Mouse (Mus musculus): ENCODE measurements around the gene Alcam. TPM values are rescaled to one million over a fixed set of nuclear protein-coding genes. Genes with fewer than 3 reads are reported as not detected.

The Alcam gene
- 100 to 1,000 TPM; 181 to 202 (median 186) TPM for total RNA-seq (2022)

DNA sequence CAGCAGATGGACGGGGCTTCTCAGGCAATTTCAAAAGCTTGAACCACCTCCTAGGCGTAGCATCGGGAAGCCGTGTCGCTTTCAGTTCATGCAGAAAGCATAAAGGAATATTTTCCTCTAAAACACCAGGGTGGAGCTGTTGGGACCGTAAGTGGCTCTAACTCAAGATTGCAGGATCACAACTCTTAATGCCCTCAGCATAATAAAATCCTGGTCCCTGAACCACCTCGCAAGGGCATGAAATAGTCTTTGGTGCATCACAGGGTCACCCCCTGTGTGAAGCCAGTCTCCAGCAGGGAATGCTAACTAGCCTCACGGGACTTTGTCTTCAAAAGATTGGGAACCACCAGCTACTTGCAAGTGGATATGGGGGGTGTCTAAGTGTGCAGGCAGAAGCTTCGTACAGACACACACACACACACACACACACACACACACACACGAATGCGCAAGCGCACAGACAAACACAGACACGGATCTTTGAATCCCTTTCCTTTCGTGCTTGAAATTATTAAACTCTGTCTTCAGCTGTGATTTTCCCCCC, at the start of gene Alcam:
Alcam (minus strand) TSS at position 104 of the 544 bp plus-strand sequence.
- DNase-seq (ENCODE audit: low spot score in 2 of 2) = peak; percentile 35 to 38

DNA sequence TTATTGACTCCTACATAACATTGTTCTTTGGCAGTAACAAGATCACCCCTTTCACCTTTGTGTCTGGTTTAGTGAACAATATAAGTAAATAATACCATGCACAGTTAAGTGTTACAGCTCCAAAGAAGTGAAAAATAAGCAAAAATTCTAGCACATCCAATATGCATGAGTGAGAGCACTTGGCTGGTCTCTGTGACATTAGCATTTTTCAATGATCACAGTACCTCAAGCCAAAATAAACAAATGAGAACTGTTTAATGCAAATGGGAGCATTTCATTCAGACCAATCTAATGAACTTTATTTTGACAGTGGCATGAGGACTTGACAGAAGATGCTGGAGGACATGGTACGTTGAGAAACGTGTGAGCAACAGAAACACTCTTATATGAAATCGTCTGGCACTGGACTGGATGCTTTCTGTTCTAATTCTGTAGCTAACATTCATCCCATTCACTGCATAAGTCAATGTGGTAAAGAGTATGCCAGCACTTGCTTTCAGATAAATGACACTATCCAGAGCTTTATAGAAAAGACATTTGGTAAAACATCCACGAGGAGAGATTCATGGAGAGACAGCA, 45.0 kb upstream of the Alcam start:
- DNase-seq (ENCODE audit: low spot score in 2 of 2) = no peak

DNA sequence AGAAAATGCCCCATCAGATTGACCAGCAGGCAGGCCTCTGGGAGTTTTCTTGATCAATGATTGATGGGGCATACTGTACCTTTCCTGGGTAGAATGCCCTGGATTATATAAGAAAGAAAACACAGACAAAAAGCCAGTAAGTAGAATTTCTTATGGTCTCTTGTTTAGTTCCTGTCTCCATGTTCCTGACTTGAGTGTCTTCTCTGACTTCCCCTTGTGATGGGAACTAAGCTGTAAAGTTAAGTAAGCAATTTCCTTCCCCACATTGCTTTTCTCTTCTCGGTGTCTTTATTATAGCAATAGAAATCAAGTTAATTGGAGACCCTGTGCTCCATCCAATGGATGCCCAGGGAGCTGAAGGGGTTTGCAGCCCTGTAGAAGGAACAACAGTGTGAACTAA, 36.7 kb upstream of the Alcam start:
- no peak for DNase-seq (ENCODE audit: low spot score in 2 of 2)

DNA sequence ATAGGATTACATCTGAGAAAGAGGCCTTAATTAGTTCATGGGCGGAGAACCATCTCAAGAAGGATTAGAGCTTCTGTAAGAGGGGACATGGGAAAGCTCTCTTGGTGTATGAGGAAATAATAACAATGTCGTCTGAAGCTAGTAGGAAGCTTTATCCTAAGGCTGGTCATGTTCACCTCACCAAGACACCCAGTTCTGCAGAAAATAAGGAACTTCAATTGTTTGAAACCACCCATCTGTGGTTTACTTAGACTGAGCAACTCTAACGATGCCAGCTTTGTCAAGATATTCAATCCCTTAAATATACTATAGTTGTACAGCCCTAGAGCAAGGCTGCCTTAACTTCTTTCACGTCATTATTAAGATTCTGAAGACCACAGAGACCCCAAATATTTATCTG, 20.4 kb upstream of the Alcam start:
- DNase-seq (ENCODE audit: low spot score in 2 of 2) = no peak

DNA sequence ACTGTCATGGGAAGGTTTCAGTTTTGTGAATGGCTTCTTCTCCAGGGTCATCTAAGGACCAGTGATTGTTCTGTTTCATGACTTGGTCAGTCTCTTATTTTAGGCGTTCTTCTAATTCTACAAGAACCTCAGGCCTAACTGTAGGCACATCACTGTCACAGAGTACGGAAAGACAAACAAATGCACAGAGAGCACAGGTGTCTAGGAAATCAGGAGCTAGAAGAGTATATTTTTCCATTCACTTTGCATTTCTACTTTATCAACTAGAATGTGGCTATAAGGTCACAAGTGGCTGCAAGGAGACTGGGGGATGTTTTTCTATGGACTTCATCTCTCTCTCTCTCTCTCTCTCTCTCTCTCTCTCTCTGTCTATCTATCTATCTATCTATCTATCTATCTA, 19.2 kb upstream of the Alcam start:
- DNase-seq (ENCODE audit: low spot score in 2 of 2) = no peak

DNA sequence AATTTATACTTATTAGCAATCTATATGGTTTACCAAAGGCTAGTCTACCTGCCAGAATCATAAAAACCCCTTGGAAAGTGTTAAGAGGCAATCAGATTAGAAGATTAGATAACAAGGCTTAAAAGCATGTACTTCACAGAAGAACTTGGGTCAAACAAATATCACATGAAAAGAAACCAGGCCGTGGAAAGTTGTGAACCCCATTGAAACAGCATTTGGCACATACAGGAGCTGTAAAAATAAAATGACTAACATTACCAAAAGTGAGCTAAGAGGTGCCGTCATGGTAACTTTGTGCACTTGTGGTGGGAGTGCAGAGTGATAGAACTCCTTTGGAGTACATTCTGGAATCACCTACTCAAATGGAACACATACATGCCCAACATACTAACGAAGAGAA, 18.8 kb upstream of the Alcam start:
- DNase-seq (ENCODE audit: low spot score in 2 of 2) = no peak

DNA sequence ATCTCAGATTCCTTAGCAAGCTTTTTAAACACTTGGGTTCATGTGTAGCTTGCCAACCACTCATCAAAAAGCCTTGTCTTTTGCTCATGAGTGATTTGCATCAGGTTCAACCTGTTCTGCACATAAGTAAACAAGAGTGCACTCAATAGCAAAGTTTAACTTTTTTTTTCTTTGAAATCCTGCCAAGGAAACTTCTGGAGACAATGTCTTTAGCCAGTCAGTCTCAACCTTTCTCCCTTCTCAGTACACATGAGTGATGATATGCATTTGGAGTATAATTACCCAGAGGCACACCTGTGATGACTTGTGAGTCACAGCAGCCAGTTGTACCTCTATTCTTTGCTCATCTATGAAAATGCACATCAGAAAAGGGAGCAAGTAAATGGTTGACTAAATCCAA, 18.2 kb upstream of the Alcam start:
- DNase-seq (ENCODE audit: low spot score in 2 of 2) = no peak

DNA sequence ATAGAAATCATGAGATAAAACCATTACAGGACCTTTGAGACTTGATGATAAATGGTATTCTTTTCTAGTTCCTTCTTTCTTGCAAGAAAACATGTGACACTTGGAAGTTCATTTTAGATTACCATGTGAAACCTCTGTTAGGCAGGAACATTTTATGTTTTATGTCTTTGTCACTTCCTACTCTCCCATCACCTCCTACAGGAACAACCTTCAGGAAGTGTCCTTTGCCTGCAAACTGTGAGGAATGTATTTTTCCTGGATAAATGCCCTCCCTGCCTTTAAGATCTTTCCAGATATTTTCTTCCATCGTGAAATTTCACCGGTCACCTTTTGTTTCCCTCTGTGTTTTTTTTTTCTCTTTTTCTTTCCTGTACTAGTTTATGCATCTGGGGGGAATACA, 17.0 kb upstream of the Alcam start:
- DNase-seq (ENCODE audit: low spot score in 2 of 2) = no peak

DNA sequence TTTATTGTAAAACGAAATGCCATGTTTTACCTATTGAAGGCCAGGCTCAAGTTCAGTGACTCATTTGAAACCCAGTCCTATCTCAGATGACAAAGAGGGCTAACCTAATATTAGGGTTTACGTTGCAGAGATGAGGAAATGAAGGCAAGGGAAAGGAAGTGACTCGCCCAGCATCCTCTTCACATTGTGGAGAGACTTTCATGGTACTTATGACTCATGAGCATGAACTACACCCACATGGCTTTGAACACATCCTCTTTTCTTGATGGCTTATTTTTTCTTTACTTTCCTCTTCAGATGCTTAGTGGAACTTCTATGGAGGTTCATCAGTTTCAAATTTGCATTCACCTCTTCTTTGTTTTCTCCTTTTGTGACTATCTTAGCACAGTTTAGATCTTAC, 16.4 kb upstream of the Alcam start:
- DNase-seq (ENCODE audit: low spot score in 2 of 2) = no peak

DNA sequence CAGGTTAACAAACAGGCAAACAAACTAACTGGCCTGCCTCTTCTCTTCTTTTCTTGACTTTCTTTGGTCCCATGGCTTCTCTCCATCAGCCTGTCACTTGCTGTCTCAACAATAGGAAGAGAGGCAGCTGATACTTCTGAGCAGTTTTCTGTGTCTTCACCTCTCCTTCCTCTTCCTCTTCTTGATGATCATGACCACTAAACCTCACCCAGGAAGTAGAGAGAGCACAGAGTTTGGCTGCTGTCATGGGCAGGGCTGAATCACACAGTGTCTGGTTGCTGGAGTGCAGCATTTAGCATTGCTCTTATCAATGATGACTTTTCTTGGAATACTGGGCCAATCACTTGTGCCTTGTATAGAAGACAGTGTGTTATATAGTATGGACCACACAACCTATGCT, 14.6 kb upstream of the Alcam start:
- DNase-seq (ENCODE audit: low spot score in 2 of 2) = no peak

DNA sequence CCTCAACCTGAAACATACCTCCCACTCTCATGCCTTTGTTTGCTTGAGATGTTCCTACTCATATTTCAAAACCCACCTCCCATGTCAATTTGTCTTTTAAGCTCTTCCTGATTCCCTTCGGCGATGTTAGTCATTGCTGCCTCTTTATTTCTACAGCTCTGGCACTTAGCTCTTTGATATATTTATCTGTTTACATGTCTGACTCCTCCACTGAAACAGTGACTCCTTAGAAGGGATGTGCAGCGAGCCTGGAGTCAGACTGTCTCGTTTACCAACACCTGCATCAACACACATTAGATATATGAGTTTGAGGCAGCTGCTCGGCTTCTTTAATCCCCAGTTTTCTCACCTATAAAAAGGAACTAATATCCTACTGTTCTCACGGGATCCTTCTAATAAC, 12.9 kb upstream of the Alcam start:
- no peak for DNase-seq (ENCODE audit: low spot score in 2 of 2)

DNA sequence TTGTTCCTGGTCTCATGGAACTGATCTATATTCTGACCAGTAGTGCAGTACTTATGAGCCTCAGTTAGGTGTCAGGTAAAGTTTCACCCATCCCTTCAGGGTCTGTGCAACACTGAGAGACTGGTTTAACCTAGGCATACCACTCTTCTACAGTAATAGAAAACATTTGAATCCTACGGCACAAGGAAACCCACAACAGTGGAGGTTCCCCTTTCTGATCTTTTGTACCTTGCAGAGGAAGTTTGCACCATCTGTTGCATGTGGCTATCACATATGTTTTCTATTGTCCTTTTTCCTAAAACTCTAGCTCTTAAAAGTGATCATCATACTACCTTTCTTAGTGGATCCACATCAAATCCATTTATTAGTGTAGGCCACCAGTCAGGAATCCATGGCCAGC, 10.7 kb upstream of the Alcam start:
- DNase-seq (ENCODE audit: low spot score in 2 of 2) = no peak

DNA sequence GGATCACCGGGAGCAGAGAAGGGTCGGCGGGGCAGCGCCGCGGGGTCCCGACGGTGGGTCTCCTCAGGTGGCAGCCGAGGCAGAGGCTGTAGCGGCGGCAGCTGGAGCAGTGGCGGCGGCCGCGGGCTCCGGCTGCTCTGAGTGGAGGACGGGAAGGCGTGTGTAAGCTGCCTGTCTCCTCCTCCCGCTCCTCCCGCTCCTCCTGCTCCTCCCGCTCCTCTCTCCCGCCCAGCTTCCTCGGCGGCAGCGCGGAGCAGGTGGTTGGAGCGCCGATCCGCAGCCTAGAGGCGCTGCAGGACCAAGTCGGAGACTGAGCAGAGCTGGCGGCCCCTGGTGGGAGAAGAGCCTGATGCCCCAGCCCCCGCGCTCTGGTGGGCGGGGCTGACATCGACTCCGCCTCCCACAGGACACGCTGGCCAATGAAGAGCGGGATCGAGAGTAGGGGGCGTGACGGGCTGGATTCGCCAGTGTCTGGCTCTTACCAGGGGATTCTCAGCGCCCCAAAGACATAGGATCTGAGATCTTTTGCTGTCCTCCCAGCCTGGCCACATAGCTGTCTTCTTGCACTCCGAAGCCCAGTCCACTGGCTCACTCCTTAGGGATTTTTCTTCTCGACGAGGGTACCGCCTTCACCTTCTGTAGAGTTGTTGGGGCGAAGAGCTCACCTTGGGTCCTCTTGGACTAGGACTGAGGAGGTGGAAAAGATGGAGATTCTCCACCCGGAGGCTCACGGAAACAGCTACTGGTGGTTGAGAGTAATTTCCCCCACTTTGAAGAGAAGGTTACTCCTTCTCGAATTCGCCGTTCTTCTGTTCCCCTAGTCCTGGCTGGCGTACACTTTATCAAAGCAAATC, 785 bp downstream of the Alcam start:
- DNase-seq (ENCODE audit: low spot score in 2 of 2) = peak; percentile 92 to 98

DNA sequence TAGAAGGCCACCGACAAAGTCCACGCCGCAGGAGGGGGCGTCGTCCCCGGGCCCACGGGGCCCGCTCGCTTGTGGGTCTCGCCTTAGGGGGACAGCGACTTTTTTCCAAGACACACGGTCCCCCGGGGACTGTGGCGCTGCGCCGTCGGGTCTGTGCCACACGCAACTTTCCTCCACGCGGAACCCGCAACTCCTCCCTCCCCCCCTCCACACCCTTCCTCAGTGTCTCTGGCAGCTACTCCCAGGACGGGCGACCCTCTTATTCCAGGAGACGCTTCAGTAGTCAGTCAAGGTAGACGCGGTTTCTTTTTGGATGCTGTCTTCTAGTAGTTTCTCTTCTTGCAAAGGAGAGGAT, 1.4 kb downstream of the Alcam start:
- no peak for DNase-seq (ENCODE audit: low spot score in 2 of 2)

DNA sequence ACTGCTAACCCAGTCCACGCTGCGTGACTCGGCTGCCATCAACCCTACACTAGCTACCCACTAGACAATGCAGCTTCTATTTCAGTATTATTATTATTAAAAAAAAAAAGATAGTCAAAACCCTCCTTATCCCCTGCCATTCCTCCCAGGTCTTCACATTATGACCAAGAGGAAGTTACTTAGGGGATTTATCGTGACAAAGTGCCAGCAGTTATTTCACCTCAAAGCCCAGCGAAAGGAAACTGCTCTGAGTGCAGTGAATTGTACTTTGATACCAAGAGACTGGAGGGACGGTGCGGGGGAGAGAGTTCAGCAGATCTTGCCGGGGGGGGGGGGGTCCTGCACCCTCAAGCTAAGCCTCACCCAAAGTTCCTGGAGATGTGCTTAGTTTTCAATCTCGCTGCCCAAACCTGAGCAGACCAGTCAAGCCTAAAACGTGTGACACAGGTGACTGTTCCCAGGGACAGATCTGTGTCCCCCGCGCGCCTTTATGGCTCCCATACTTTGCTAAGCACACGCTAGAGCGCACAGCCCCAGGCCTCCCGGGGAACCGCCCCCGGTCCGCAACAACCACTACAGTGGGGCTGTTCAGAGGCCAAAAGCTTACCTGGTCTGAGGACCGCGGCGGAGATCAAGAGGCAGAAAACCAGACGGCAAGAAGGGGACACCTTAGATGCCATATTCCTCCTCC, 1.9 kb downstream of the Alcam start:
- DNase-seq (ENCODE audit: low spot score in 2 of 2) = no peak

DNA sequence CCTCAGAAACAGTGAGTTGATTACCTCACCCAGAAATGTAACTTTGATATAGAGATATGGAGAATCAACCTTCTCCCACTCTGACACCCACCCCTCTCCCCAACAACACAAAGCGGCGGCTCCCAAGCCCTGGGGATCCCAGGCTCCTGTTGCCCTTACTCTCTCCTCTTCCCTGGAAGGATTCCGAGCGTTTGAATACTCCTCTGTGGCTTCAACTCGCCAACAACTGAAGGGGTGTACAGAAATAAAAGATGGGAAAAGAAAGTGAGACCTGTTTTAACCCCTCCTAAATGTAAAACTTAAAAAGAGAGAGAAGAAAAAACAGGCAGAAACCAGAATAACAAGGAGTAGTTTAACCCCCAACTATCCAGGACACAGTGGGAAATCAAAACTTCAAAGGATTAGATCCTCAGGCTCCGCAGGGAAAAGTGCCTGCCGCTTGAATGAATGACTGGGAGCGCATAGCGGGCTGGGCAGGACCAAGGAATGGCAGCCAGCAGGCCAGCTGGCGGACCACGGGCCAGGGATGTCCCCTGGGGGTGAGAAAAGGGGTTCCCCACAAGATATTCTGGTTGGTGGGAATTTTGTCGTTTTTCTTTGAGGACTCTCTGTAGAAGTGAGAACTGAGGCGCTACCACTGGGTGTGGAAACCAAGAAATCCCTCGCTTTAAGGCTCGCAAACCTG, 2.6 kb downstream of the Alcam start:
- no peak for DNase-seq (ENCODE audit: low spot score in 2 of 2)

DNA sequence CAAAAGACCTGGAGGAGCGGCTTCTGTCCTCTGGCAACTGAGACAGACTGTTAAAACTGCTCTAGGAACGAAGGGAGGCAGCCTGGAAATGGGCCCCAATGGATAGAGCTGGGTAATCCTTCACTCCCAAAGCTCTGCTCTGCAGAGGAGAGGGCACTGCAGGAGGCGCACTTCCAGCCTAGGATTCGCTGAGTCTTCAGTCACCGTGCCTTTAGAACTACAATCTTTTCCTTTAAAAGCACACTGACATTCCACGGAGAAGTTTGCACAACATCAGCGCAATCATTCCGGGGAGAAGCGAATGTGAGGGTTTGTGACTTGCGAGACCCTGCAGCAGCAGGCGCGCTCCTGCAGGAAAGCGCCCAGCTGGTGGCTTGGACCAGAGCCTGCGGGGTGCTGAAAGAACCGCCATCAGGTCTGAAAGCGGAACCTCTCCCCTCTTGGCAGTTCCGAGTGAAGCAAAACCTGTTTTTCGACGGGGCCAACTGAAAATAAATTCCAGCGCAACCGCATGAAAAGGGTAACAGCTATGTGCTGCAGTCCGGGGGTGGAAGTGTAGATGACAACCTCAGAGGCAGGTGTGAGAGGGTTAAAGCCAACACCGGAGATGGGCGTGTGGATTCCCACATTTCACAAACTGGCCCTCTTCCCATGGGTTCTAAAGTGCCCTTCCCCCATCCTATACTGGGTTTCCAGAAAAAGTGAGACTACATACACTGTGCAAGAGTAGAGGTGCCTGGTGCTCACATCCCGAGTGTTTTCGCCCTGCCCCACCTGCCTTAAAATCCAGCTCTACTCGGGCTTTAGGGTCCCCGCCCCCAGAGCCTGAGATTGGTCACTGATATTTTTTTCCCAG, 3.4 kb downstream of the Alcam start:
- peak; percentile 51 to 52 for DNase-seq (ENCODE audit: low spot score in 2 of 2)

DNA sequence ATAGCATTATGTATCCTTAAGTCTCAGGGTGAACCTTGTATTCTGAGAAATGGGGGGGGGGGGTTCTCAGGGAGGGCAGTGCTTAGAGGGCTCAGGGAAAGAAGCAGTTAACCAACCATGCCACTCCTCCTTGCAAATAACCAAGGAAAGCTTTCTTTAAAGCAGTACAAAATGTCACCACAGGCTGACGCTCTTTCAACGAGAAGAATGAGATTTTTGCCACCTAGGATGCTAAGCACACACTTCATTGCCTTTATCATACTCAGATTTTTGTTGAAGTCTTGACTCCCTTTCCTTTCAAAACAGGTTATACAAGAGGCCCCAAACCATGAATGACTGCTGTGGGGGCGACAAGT, 4.0 kb downstream of the Alcam start:
- DNase-seq (ENCODE audit: low spot score in 2 of 2) = no peak

DNA sequence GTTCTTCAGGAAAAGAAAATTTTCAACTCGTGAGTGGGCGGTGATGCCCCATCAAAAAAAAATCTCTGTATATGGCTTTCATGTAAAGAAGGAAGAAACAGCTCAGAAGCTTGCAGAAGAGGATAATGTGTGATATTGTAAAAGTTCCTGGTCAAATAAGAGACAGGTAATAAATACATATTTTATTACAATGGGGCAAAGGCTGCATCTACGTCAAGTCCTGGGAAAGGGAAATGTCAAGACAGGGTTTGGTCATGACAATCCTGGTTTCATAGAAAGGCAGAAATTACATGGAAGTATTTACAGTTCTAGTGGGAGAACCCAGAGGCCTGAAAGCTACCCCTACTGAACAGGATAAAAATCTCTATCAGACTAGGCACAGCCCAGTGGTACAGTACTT, 7.9 kb downstream of the Alcam start:
- no peak for DNase-seq (ENCODE audit: low spot score in 2 of 2)

DNA sequence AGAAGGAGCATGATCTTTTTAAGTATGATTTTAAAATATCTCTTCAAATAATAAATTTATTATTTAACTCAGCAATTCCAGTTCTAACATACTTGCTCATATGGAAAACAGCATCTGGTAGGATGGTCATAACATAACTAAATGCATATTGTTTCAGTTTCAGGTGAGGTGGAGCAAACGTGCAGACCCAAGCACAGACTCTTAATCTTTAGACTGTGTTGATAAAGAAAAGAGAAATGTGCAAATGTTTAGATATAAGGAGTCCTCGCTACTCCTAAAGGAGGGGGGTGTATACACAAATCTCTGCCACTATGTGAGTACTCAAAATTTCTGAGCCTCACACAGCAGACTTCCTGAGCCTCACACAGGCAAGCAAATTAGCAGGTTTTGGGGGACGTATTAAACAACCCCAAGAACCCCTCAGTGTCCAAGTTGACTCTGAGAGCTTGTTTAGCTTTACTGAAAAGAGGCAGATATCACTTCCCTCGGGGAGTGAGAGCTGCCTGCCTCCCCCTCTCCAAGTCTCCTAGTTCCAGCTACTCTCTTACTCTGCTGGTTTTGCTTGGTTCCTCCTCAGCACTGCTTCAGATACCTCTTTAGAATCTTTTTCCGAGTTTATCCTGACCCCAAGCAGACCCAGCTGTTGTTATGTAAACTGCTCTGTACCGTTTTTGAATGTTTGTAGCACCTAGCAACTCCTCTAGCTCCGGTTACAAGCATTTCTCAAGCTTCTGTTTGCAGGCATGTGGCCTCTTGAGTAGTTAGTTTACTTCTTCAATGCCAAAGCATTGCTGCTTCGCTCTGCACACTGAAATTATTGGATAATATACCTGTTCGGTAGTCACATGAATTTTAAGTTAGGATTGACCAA, 10.0 kb downstream of the Alcam start:
- no peak for DNase-seq (ENCODE audit: low spot score in 2 of 2)

Measured in left cerebral cortex, adult 8-10 months (tissue).